Mouse (Mus musculus): ENCODE results near the gene Stard13. TPM values are rescaled to one million over a fixed set of nuclear protein-coding genes. Genes with fewer than 3 reads are reported as not detected.

Stard13 gene
- polyA plus RNA-seq, 1 experiment, result 6.3 TPM

GRCm38 (mm10) chr5:151004216-151004755 lies 229.3 kb downstream of the Stard13 start:
- Histone ChIP-seq H3K27ac (replicated peaks; ENCODE audit: low read depth, low read length) (no peak overlapping the region), H3K4me1 (ENCODE audit: control insufficient read depth, insufficient read depth, insufficient read length, low read length) (no peaks in the 10 kb centered on the region), H3K4me3 (ENCODE audit: insufficient read depth, low read depth, low read length) (no peak overlapping the region)

GRCm38 (mm10) chr5:151002051-151002450 lies 231.6 kb downstream of the Stard13 start:
- no peaks in the 10 kb centered on the region for H3K4me1 ChIP-seq (ENCODE audit: control insufficient read depth, insufficient read depth, insufficient read length, low read length)
- no peak overlapping the region for H3K4me3 ChIP-seq (ENCODE audit: insufficient read depth, low read depth, low read length)
- no peak overlapping the region for H3K27ac ChIP-seq (replicated peaks; ENCODE audit: low read depth, low read length)

GRCm38 (mm10) chr5:151001111-151001510 lies 232.5 kb downstream of the Stard13 start:
- Histone ChIP-seq H3K27ac (replicated peaks; ENCODE audit: low read depth, low read length) (no peak overlapping the region), H3K4me1 (ENCODE audit: control insufficient read depth, insufficient read depth, insufficient read length, low read length) (no peaks in the 10 kb centered on the region), H3K4me3 (ENCODE audit: insufficient read depth, low read depth, low read length) (no peak overlapping the region)

- Histone ChIP-seq H3K4me1 (ENCODE audit: control insufficient read depth, insufficient read depth, insufficient read length, low read length) (no peaks in the 10 kb centered on the region), H3K27ac (replicated peaks; ENCODE audit: low read depth, low read length) (no peak overlapping the region), H3K4me3 (ENCODE audit: insufficient read depth, low read depth, low read length) (no peak overlapping the region)
Measured at GRCm38 (mm10) chr5:150996586-150996985, 237.1 kb downstream of the Stard13 start.

GRCm38 (mm10) chr5:150994096-150994495 lies 239.5 kb downstream of the Stard13 start:
- H3K4me3 ChIP-seq (ENCODE audit: insufficient read depth, low read depth, low read length), result no peak overlapping the region
- H3K4me1 ChIP-seq (ENCODE audit: control insufficient read depth, insufficient read depth, insufficient read length, low read length), result no peaks in the 10 kb centered on the region
- H3K27ac ChIP-seq (replicated peaks; ENCODE audit: low read depth, low read length), result no peak overlapping the region

Other genes with a start within 250 kb of the Stard13 start
- not detected in 2 replicates for gene Gm42906, start 194.3 kb upstream of the Stard13 start, polyA plus RNA-seq (2012; ENCODE audit: insufficient read depth, insufficient read length, missing spikeins)

Measured in brown adipose tissue, adult 24 weeks (tissue).